In the genomic region with DNA sequence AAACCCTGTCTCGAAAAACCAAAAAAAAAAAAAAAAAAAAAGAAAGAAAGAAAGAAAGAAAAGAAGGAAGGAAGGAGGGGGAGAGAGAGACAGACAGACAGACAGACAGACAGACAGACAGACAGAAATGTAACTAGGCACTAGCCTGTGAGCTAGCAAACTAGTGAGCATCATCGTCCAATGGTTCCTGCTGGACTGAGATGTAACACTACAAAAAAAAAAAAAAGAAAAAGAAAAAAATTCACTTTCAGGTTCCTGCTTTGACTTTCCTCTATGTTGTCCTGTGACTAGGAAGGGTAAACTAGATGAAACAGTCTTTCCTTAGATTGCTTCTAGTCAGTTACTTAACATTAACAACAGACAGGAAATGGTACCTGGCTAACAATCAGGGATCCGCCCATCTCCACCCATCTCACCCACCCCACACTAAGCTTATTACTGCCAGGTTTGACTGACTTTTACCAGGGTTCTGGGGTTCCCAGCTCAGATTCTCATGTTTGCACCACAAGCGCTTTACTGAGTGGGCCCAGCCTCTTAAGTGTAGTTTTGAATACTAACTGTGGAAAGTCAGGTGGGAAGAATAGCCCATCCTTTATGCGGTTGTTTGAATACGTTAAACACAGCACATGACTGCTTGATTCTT, we compare ENCODE assay signal across 20 mouse cellular contexts.
"Had no signal": no experiment of that assay in that cellular context is flagged by ENCODE, and none has a peak within 500 bp of the region (broad histone marks: within the 10 kb centered on the region; RNA-seq: fewer than 3 reads in every experiment).

No protein-coding gene starts in this region.

- H3K9ac ChIP-seq: liver, embryonic 13.5 days; neural tube, embryonic 12.5 days; neural tube, embryonic 15.5 days had no signal

- H3K4me1 ChIP-seq: neural tube, embryonic 12.5 days had no signal

- H3K4me3 ChIP-seq: layer of hippocampus, adult 2 months; left cerebral cortex, adult 2 months; liver, embryonic 13.5 days; myocyte; neural tube, embryonic 12.5 days; neural tube, embryonic 15.5 days had no signal

- H3K4me2 ChIP-seq: liver, embryonic 13.5 days; midbrain, embryonic 11.5 days; neural tube, embryonic 12.5 days; neural tube, embryonic 15.5 days had no signal

- DNase-seq: kidney, postnatal 25 days; layer of hippocampus, adult 9-11 months; liver, embryonic 13.5 days; lung, adult 2 months; lung, postnatal 14 days; lung, postnatal 4 days; midbrain, embryonic 14.5 days; right cerebral cortex, adult 18-20 months; right cerebral cortex, postnatal 14 days; right cerebral cortex, postnatal 4 days; thymus, adult 2 months; thymus, postnatal 25 days had no signal

- H3K27ac ChIP-seq: kidney, postnatal 0 days; layer of hippocampus, adult 2 months; left cerebral cortex, adult 2 months; liver, embryonic 13.5 days; neural tube, embryonic 12.5 days; neural tube, embryonic 15.5 days; stomach, postnatal 0 days had no signal

- H3K36me3 ChIP-seq: liver, embryonic 13.5 days; neural tube, embryonic 12.5 days; neural tube, embryonic 15.5 days had no signal

- H3K9me3 ChIP-seq: liver, embryonic 13.5 days; neural tube, embryonic 12.5 days; neural tube, embryonic 15.5 days had no signal
